Mouse (Mus musculus): ENCODE results near the gene Trim15. TPM values are rescaled to one million over a fixed set of nuclear protein-coding genes. Genes with fewer than 3 reads are reported as not detected.
"Not testable (repeated sequence)": the region's sequence is repeated elsewhere in the genome, so short reads cannot be mapped to it uniquely, and the experiment has no call there.

Trim15 gene
- total RNA-seq (2021): not detected

- DNase-seq (ENCODE audit: low spot score in 2 of 2): no peak
- intact Hi-C loops (cut with DNase I): no loop called here
Measured at GRCm38 (mm10) chr17:36866719-36867527, at the start of gene Trim15. Gene Trim15, minus strand, starts transcription at chr17:36867210.

- DNase-seq (ENCODE audit: low spot score in 2 of 2): peak; percentile 32 to 49
- intact Hi-C loops (cut with DNase I): loop anchor here (5.0 kb wide), 2 partner anchors 132 to 287 kb away; partner anchors contain the start of genes Gabbr1 and Olfr94
Measured at GRCm38 (mm10) chr17:36915076-36915475, 48.1 kb upstream of the Trim15 start.

GRCm38 (mm10) chr17:36914108-36914507, 47.1 kb upstream of the Trim15 start:
- intact Hi-C loops (cut with DNase I): no loop called here
- DNase-seq (ENCODE audit: low spot score in 2 of 2): peak; percentile 51 to 67

GRCm38 (mm10) chr17:36912031-36912430, 45.0 kb upstream of the Trim15 start:
- intact Hi-C loops (cut with DNase I): no loop called here
- DNase-seq (ENCODE audit: low spot score in 2 of 2): no peak

- DNase-seq (ENCODE audit: low spot score in 2 of 2): no peak
- intact Hi-C loops (cut with DNase I): no loop called here
Measured at GRCm38 (mm10) chr17:36909802-36910201, 42.8 kb upstream of the Trim15 start.

- no peak for DNase-seq (ENCODE audit: low spot score in 2 of 2)
- intact Hi-C loops (cut with DNase I): no loop called here
Measured at GRCm38 (mm10) chr17:36908235-36908634, 41.2 kb upstream of the Trim15 start.

GRCm38 (mm10) chr17:36903651-36904050, 36.6 kb upstream of the Trim15 start:
- intact Hi-C loops (cut with DNase I): no loop called here

GRCm38 (mm10) chr17:36900691-36901090, 33.7 kb upstream of the Trim15 start:
- DNase-seq (ENCODE audit: low spot score in 2 of 2): no peak
- intact Hi-C loops (cut with DNase I): no loop called here

More at GRCm38 (mm10) chr17:36903651-36904050, 36.6 kb upstream of the Trim15 start:
- DNase-seq (ENCODE audit: low spot score in 2 of 2): no peak

GRCm38 (mm10) chr17:36900001-36900400, 33.0 kb upstream of the Trim15 start:
- DNase-seq (ENCODE audit: low spot score in 2 of 2): peak; percentile 6 to 42
- intact Hi-C loops (cut with DNase I): no loop called here

- DNase-seq (ENCODE audit: low spot score in 2 of 2): no peak
- intact Hi-C loops (cut with DNase I): no loop called here
Measured at GRCm38 (mm10) chr17:36899376-36899775, 32.4 kb upstream of the Trim15 start.

GRCm38 (mm10) chr17:36897552-36898205, 30.7 kb upstream of the Trim15 start, which contains the start of gene Trim31:
Gene Trim31, plus strand, starts transcription at chr17:36898118.
- no peak for DNase-seq (ENCODE audit: low spot score in 2 of 2)
- intact Hi-C loops (cut with DNase I): no loop called here

- intact Hi-C loops (cut with DNase I): no loop called here
- DNase-seq (ENCODE audit: low spot score in 2 of 2): no peak
Measured at GRCm38 (mm10) chr17:36897065-36897464, 30.1 kb upstream of the Trim15 start.

- no peak for DNase-seq (ENCODE audit: low spot score in 2 of 2)
- intact Hi-C loops (cut with DNase I): no loop called here
Measured at GRCm38 (mm10) chr17:36896583-36896982, 29.6 kb upstream of the Trim15 start.

- intact Hi-C loops (cut with DNase I): loop anchor here (5.0 kb wide), 1 partner anchor 309 kb away; the partner anchor contains the start of gene Olfr94
- DNase-seq (ENCODE audit: low spot score in 2 of 2): no peak
Measured at GRCm38 (mm10) chr17:36893387-36893786, 26.4 kb upstream of the Trim15 start.

GRCm38 (mm10) chr17:36892362-36892761, 25.4 kb upstream of the Trim15 start:
- DNase-seq (ENCODE audit: low spot score in 2 of 2): peak in 1 of 2 experiments; percentile 27
- intact Hi-C loops (cut with DNase I): loop anchor here (5.0 kb wide), 1 partner anchor 310 kb away; the partner anchor contains the start of gene Olfr94

GRCm38 (mm10) chr17:36891496-36891895, 24.5 kb upstream of the Trim15 start:
- not testable (repeated sequence) for DNase-seq (ENCODE audit: low spot score in 2 of 2)
- intact Hi-C loops (cut with DNase I): loop anchor here (5.0 kb wide), 1 partner anchor 311 kb away; the partner anchor contains the start of gene Olfr94

- intact Hi-C loops (cut with DNase I): loop anchor here (5.0 kb wide), 1 partner anchor 312 kb away; the partner anchor contains the start of gene Olfr94
- no peak for DNase-seq (ENCODE audit: low spot score in 2 of 2)
Measured at GRCm38 (mm10) chr17:36890073-36890903, 23.3 kb upstream of the Trim15 start, which contains the start of gene Trim40. Gene Trim40, minus strand, starts transcription at chr17:36890123.

GRCm38 (mm10) chr17:36885132-36885790, 18.3 kb upstream of the Trim15 start:
- no peak for DNase-seq (ENCODE audit: low spot score in 2 of 2)
- intact Hi-C loops (cut with DNase I): no loop called here

GRCm38 (mm10) chr17:36883350-36883749, 16.3 kb upstream of the Trim15 start:
- no peak for DNase-seq (ENCODE audit: low spot score in 2 of 2)
- intact Hi-C loops (cut with DNase I): no loop called here
